Mouse (Mus musculus): ENCODE measurements around the gene Cldn11.

DNA sequence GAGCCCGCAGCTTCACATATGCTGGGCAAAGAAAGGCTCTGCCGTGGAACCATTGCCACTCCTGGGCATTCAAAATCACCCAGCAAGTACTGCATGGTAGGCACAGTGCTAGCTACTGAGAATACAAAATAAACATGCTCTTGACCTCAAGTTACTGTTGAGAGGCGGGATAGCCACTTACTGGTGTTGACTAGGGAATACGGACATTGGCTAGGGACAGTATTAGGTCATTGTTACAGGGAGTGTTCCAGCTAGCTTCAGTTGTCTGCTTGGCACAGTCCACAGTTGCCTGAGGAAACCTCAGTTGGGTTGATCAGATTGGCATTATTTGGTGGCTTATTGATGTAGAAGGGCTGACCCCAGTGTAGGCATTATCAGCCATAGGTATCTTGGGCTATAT lies 42.0 kb upstream of the Cldn11 start:
- TF ChIP-seq POLR2A (IDR thresholded peaks at IDR 0.05; ENCODE audit: insufficient read length, low read depth) (no peak), REST (IDR thresholded peaks at IDR 0.05; ENCODE audit: insufficient read depth, insufficient read length) (no peak), USF1 (IDR thresholded peaks at IDR 0.05; ENCODE audit: low read depth) (no peak), TCF12 (IDR thresholded peaks at IDR 0.05; ENCODE audit: insufficient read depth, poor library complexity, severe bottlenecking) (no peak), E2F4 (IDR thresholded peaks at IDR 0.05; ENCODE audit: insufficient read depth) (no peak)
